Mouse (Mus musculus) stomach, postnatal 0 days (tissue): ENCODE results near the gene Psme4. TPM values are rescaled to one million over a fixed set of nuclear protein-coding genes. Genes with fewer than 3 reads are reported as not detected.

Source experiments
- ATAC-seq: fragments of 200-750 bp; cut with Nextera tagmentation; 2 replicates; pipeline ENCODE4 v1.8.0; 2017; ENCODE audit not compliant: low FRiP score, low TSS enrichment
- DNase-seq: peaks from one replicate; pipeline ENCODE4 v3.0.0-alpha.2; 2016; ENCODE audit warnings: low spot score
- H3K27ac ChIP-seq: fragments of 300-500 bp; sonication (generic); replicated peaks from 2 replicates; pipeline ENCODE4 v1.5.1; 2014; ENCODE audit warnings: mild to moderate bottlenecking, control low read depth
- H3K27me3 ChIP-seq: fragments of 300-500 bp; sonication (generic); 2 replicates; pipeline ENCODE4 v1.6.1; 2014; ENCODE audit warnings: low read length; ENCODE audit not compliant: control insufficient read depth, insufficient read depth
- H3K36me3 ChIP-seq: fragments of 300-500 bp; sonication (generic); 2 replicates; pipeline ENCODE4 v1.6.1; 2014; ENCODE audit warnings: low read length, mixed read lengths; ENCODE audit not compliant: control insufficient read depth, insufficient read depth
- H3K4me1 ChIP-seq: fragments of 300-500 bp; sonication (generic); replicated peaks from 2 replicates; pipeline ENCODE4 v1.6.1; 2014; ENCODE audit warnings: antibody characterized with exemption; ENCODE audit not compliant: control insufficient read depth, insufficient read depth
- H3K4me2 ChIP-seq: fragments of 300-500 bp; sonication (generic); replicated peaks from 2 replicates; pipeline ENCODE4 v1.6.1; 2014; ENCODE audit warnings: low read depth, mild to moderate bottlenecking, control low read depth, moderate library complexity
- H3K4me3 ChIP-seq: fragments of 300-500 bp; sonication (generic); 2 replicates; pipeline ENCODE4 v1.5.1; 2014; ENCODE audit warnings: low read depth, low read length, control low read depth
- H3K9ac ChIP-seq: fragments of 300-500 bp; sonication (generic); 2 replicates; pipeline ENCODE4 v1.6.1; 2014; ENCODE audit warnings: mild to moderate bottlenecking, low read length, control low read depth, mixed read lengths
- H3K9me3 ChIP-seq: fragments of 300-500 bp; sonication (generic); 2 replicates; pipeline ENCODE4 v1.6.1; 2016; ENCODE audit warnings: low read length; ENCODE audit not compliant: control insufficient read depth
- CTCF ChIP-seq: IDR thresholded peaks from 2 replicates; pipeline ENCODE4 v1.5.1; 2016; ENCODE audit warnings: antibody characterized with exemption, low read depth, mild to moderate bottlenecking, moderate library complexity
- EP300 ChIP-seq: optimal IDR thresholded peaks from 2 replicates; pipeline ENCODE3; 2016; ENCODE audit warnings: antibody characterized with exemption
- WGBS: fragments of 180-500 bp; shearing (Covaris S2); extraction: QIAGEN DNeasy Blood & Tissue Kit; methylation state at CpG from one replicate; pipeline ENCODE4 v1.1.7; 2014; 5-methylcytosine and 5-hydroxymethylcytosine counted together
- polyA plus RNA-seq: library from polyadenylated mRNA; unstranded; fragments of >200 nt; fragmentation: Nextera tagmentation; extraction: Ambion mirVana; gene quantifications from 2 replicates; pipeline ENCODE4 v1.2.1, GENCODE M21; 2015

Psme4 gene
- polyA plus RNA-seq, 1 experiment from 2014 or later = 9.9 TPM

DNA sequence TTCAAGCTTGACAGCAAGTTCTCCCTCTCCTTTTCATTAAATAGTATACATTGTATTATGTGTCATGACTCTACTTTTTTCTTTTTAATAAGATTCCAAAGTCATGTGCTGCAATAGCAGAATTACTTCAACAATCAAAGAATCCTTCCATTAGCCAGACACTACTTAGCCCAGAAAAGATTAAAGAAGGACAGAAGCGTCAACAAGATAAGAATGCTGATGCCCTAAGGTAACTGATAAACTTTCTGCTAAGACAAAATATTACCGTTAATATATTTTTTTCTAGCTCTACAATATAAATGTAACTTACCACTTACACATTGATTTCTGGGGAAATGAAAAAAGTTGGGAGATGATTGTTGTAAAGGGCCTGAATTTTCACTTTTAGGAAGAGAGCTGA lies 67.3 kb downstream of the Psme4 start:
- peaks cover 10% of the 10 kb centered on the region for H3K36me3 ChIP-seq
- no peak for DNase-seq
- no peak overlapping the region for H3K9ac ChIP-seq
- no peak overlapping the region for H3K4me2 ChIP-seq
- H3K27ac ChIP-seq = no peak overlapping the region
- ATAC-seq = no peak
- 89% methylated on average over 2 of the region's 2 CpGs for WGBS
- TF ChIP-seq CTCF (no peak), EP300 (no peak)
- no peaks in the 10 kb centered on the region for H3K27me3 ChIP-seq
- H3K4me3 ChIP-seq = no peak overlapping the region
- no peaks in the 10 kb centered on the region for H3K4me1 ChIP-seq
- H3K9me3 ChIP-seq = no peaks in the 10 kb centered on the region

- Histone ChIP-seq H3K9me3 (no peaks in the 10 kb centered on the region), H3K27ac (no peak overlapping the region), H3K36me3 (peaks cover 9% of the 10 kb centered on the region; the same call in 1 of the 2 replicates), H3K9ac (no peak overlapping the region), H3K4me3 (no peak overlapping the region), H3K27me3 (no peaks in the 10 kb centered on the region), H3K4me1 (no peaks in the 10 kb centered on the region), H3K4me2 (no peak overlapping the region)
- no peak for ATAC-seq
- TF ChIP-seq EP300 (no peak), CTCF (no peak)
- 68% methylated on average over 1 of the region's 1 CpGs for WGBS
- DNase-seq = no peak
Observed at GRCm38 (mm10) chr11:30844355-30844754, 72.8 kb downstream of the Psme4 start.

GRCm38 (mm10) chr11:30872425-30872824 lies 100.9 kb downstream of the Psme4 start:
- ATAC-seq (peak; percentile 74; the same call in 1 of the 2 replicates), DNase-seq (no peak)
- no peaks in the 10 kb centered on the region for H3K4me1 ChIP-seq
- no peak overlapping the region for H3K9ac ChIP-seq
- peaks cover 8% of the 10 kb centered on the region for H3K36me3 ChIP-seq
- H3K4me2 ChIP-seq = no peak overlapping the region
- TF ChIP-seq EP300 = no peak
- no peak for TF ChIP-seq CTCF
- no peaks in the 10 kb centered on the region for H3K9me3 ChIP-seq
- H3K27me3 ChIP-seq = no peaks in the 10 kb centered on the region
- H3K4me3 ChIP-seq = no peak overlapping the region
- H3K27ac ChIP-seq = no peak overlapping the region

DNA sequence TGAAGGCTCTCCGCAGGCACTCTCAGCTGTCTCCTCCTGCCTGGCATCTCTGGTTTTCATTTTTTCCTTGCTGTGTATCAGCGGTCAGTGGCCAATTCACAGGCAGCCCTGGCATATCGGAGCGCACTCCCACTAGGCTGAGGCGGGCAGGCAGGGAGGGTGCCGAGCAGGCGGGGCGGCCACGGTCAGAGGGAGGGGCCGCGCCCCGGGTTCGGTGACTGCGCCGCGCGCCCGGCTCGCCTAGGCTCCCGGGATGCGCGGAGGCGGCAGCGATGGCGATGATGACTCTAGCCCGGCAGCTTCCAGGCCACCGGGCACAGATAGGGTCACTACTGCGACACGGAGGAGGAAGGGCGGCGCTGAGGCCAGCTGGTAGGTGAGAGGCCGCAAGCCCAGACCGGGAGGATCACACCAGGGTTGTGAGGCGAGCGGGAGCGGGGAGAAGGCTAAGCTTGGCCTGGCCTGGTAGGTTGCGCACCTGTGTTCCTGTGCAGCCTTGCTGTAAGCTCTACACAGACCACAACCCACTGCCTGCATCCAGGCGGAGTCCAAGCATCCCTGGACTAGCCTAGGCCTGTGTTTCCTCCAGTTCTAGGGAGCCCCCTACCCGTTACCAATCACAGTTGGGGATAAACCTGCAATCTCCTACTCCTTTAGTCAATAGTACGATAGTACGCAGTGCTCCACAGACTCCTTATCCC lies 113.8 kb downstream of the Psme4 start, which contains the start of the genes Gpr75 and Asb3:
Gene Gpr75 (plus strand): TSS at position 188 of the 701 bp plus-strand sequence.
Gene Asb3 (plus strand): TSS at position 246 of the 701 bp plus-strand sequence.
- H3K4me3 ChIP-seq = peak within 1 kb of the TSS; percentile 40
- TF ChIP-seq EP300 (no peak), CTCF (no peak)
- peak; percentile 74 for DNase-seq
- H3K4me1 ChIP-seq = no peaks in the 10 kb centered on the region
- H3K36me3 ChIP-seq = no peaks in the 10 kb centered on the region
- H3K9me3 ChIP-seq = no peaks in the 10 kb centered on the region
- H3K27ac ChIP-seq = no peak within 1 kb of the TSS
- H3K27me3 ChIP-seq = no peaks in the 10 kb centered on the region
- peak within 1 kb of the TSS; percentile 80 for H3K4me2 ChIP-seq
- ATAC-seq = peak; percentile 92
- peak within 1 kb of the TSS; percentile 51 for H3K9ac ChIP-seq
- whole genome bisulfite sequencing = 4% methylated on average over 41 of the region's 41 CpGs

- TF ChIP-seq CTCF = no peak
- TF ChIP-seq EP300 = no peak
- DNase-seq = no peak
- Histone ChIP-seq H3K4me2 (no peak overlapping the region), H3K4me1 (no peaks in the 10 kb centered on the region), H3K27me3 (no peaks in the 10 kb centered on the region), H3K4me3 (no peak overlapping the region), H3K36me3 (no peaks in the 10 kb centered on the region), H3K9me3 (no peaks in the 10 kb centered on the region), H3K9ac (no peak overlapping the region), H3K27ac (no peak overlapping the region)
- ATAC-seq = no peak
- WGBS = 78% methylated on average over 2 of the region's 2 CpGs
Observed at GRCm38 (mm10) chr11:30888153-30888552, 116.6 kb downstream of the Psme4 start.

DNA sequence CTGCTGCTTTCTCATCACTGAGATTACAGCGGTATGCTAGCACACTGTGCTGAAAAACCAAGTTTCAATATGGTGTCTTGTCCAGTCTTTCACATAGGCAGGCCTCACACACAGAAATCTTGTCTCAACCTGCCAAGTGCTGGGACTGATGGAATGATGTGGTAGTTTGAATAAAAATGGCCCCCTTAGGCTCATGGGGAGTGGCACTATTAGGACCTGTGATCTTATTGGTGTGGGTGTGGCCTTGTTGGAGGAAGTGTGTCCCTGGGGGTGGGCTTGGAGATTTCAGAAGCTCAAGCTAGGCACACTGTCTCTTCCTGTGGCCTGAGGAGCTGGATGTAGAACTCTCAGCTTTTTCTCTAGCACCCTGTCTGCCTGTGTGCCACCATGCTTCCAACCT lies 124.7 kb downstream of the Psme4 start:
- Histone ChIP-seq H3K4me2 (no peak overlapping the region), H3K4me3 (no peak overlapping the region), H3K9me3 (no peaks in the 10 kb centered on the region), H3K4me1 (no peaks in the 10 kb centered on the region), H3K36me3 (no peaks in the 10 kb centered on the region), H3K27ac (no peak overlapping the region), H3K9ac (no peak overlapping the region), H3K27me3 (no peaks in the 10 kb centered on the region)
- DNase-seq (no peak), ATAC-seq (no peak)
- TF ChIP-seq EP300 (no peak), CTCF (no peak)
- 89% methylated on average over 1 of the region's 1 CpGs for WGBS
